Mouse (Mus musculus): ENCODE data around the gene Trem2. TPM values are rescaled to one million over a fixed set of nuclear protein-coding genes. Genes with fewer than 3 reads are reported as not detected.
A peak's percentile ranks its signal among the peaks of the same experiment; 100 is the strongest.

Gene Trem2
- polyA plus RNA-seq, 1 experiment from 2014 or later: 2.8 TPM

- H3K4me3 ChIP-seq (ENCODE audit: low read length): no peak overlapping the region
- no peaks in the 10 kb centered on the region for H3K27me3 ChIP-seq (ENCODE audit: control insufficient read depth, insufficient read depth, low read length)
- H3K36me3 ChIP-seq (ENCODE audit: control insufficient read depth, insufficient read depth, low read length): no peaks in the 10 kb centered on the region
- H3K4me2 ChIP-seq (replicated peaks; ENCODE audit: low read depth, low read length): no peak overlapping the region
- no peak overlapping the region for H3K9ac ChIP-seq (ENCODE audit: low read depth, low read length)
- no peaks in the 10 kb centered on the region for H3K9me3 ChIP-seq (ENCODE audit: control insufficient read depth, low read length)
- WGBS: 80% methylated on average over 2 of the region's 2 CpGs
- no peak for ATAC-seq (ENCODE audit: low FRiP score, low TSS enrichment)
- no peak overlapping the region for H3K27ac ChIP-seq (ENCODE audit: low read depth, low read length)
- no peaks in the 10 kb centered on the region for H3K4me1 ChIP-seq (ENCODE audit: control insufficient read depth, insufficient read depth, low read length)
Measured at GRCm38 (mm10) chr17:48321279-48321678, 24.9 kb upstream of the Trem2 start.

- no peak overlapping the region for H3K9ac ChIP-seq (ENCODE audit: low read depth, low read length)
- H3K4me3 ChIP-seq (ENCODE audit: low read length): no peak overlapping the region
- ATAC-seq (ENCODE audit: low FRiP score, low TSS enrichment): no peak
- no peaks in the 10 kb centered on the region for H3K36me3 ChIP-seq (ENCODE audit: control insufficient read depth, insufficient read depth, low read length)
- no peak overlapping the region for H3K4me2 ChIP-seq (replicated peaks; ENCODE audit: low read depth, low read length)
- H3K9me3 ChIP-seq (ENCODE audit: control insufficient read depth, low read length): no peaks in the 10 kb centered on the region
- no peaks in the 10 kb centered on the region for H3K4me1 ChIP-seq (ENCODE audit: control insufficient read depth, insufficient read depth, low read length)
- H3K27ac ChIP-seq (ENCODE audit: low read depth, low read length): no peak overlapping the region
- H3K27me3 ChIP-seq (ENCODE audit: control insufficient read depth, insufficient read depth, low read length): no peaks in the 10 kb centered on the region
- 81% methylated on average over 3 of the region's 3 CpGs for WGBS
Measured at GRCm38 (mm10) chr17:48323236-48323635, 23.0 kb upstream of the Trem2 start.

- WGBS: 86% methylated on average over 5 of the region's 5 CpGs
- H3K27me3 ChIP-seq (ENCODE audit: control insufficient read depth, insufficient read depth, low read length): no peaks in the 10 kb centered on the region
- no peaks in the 10 kb centered on the region for H3K9me3 ChIP-seq (ENCODE audit: control insufficient read depth, low read length)
- no peak for ATAC-seq (ENCODE audit: low FRiP score, low TSS enrichment)
- H3K36me3 ChIP-seq (ENCODE audit: control insufficient read depth, insufficient read depth, low read length): no peaks in the 10 kb centered on the region
- H3K27ac ChIP-seq (ENCODE audit: low read depth, low read length): no peak overlapping the region
- H3K4me2 ChIP-seq (replicated peaks; ENCODE audit: low read depth, low read length): no peak overlapping the region
- no peak overlapping the region for H3K4me3 ChIP-seq (ENCODE audit: low read length)
- no peak overlapping the region for H3K9ac ChIP-seq (ENCODE audit: low read depth, low read length)
- no peaks in the 10 kb centered on the region for H3K4me1 ChIP-seq (ENCODE audit: control insufficient read depth, insufficient read depth, low read length)
Measured at GRCm38 (mm10) chr17:48324258-48324657, 21.9 kb upstream of the Trem2 start.

- H3K9ac ChIP-seq (ENCODE audit: low read depth, low read length): no peak overlapping the region
- H3K27ac ChIP-seq (ENCODE audit: low read depth, low read length): no peak overlapping the region
- H3K9me3 ChIP-seq (ENCODE audit: control insufficient read depth, low read length): no peaks in the 10 kb centered on the region
- no peak overlapping the region for H3K4me2 ChIP-seq (replicated peaks; ENCODE audit: low read depth, low read length)
- WGBS: 95% methylated on average over 6 of the region's 6 CpGs
- H3K4me1 ChIP-seq (ENCODE audit: control insufficient read depth, insufficient read depth, low read length): no peaks in the 10 kb centered on the region
- no peaks in the 10 kb centered on the region for H3K27me3 ChIP-seq (ENCODE audit: control insufficient read depth, insufficient read depth, low read length)
- ATAC-seq (ENCODE audit: low FRiP score, low TSS enrichment): no peak
- H3K36me3 ChIP-seq (ENCODE audit: control insufficient read depth, insufficient read depth, low read length): no peaks in the 10 kb centered on the region
- H3K4me3 ChIP-seq (ENCODE audit: low read length): no peak overlapping the region
Measured at GRCm38 (mm10) chr17:48325093-48325492, 21.1 kb upstream of the Trem2 start.

- Histone ChIP-seq H3K27me3 (ENCODE audit: control insufficient read depth, insufficient read depth, low read length) (no peaks in the 10 kb centered on the region), H3K36me3 (ENCODE audit: control insufficient read depth, insufficient read depth, low read length) (no peaks in the 10 kb centered on the region), H3K9ac (ENCODE audit: low read depth, low read length) (no peak overlapping the region), H3K4me2 (replicated peaks; ENCODE audit: low read depth, low read length) (no peak overlapping the region), H3K4me3 (ENCODE audit: low read length) (no peak overlapping the region), H3K9me3 (ENCODE audit: control insufficient read depth, low read length) (no peaks in the 10 kb centered on the region), H3K27ac (ENCODE audit: low read depth, low read length) (no peak overlapping the region), H3K4me1 (ENCODE audit: control insufficient read depth, insufficient read depth, low read length) (no peaks in the 10 kb centered on the region)
- WGBS: 81% methylated on average over 11 of the region's 11 CpGs
- no peak for ATAC-seq (ENCODE audit: low FRiP score, low TSS enrichment)
Measured at GRCm38 (mm10) chr17:48325638-48326037, 20.6 kb upstream of the Trem2 start.

- Histone ChIP-seq H3K36me3 (ENCODE audit: control insufficient read depth, insufficient read depth, low read length) (no peaks in the 10 kb centered on the region), H3K27ac (ENCODE audit: low read depth, low read length) (no peak overlapping the region), H3K27me3 (ENCODE audit: control insufficient read depth, insufficient read depth, low read length) (no peaks in the 10 kb centered on the region), H3K4me1 (ENCODE audit: control insufficient read depth, insufficient read depth, low read length) (no peaks in the 10 kb centered on the region), H3K4me2 (replicated peaks; ENCODE audit: low read depth, low read length) (no peak overlapping the region), H3K9me3 (ENCODE audit: control insufficient read depth, low read length) (no peaks in the 10 kb centered on the region), H3K9ac (ENCODE audit: low read depth, low read length) (no peak overlapping the region), H3K4me3 (ENCODE audit: low read length) (no peak overlapping the region)
- no peak for ATAC-seq (ENCODE audit: low FRiP score, low TSS enrichment)
- whole genome bisulfite sequencing: 68% methylated on average over 4 of the region's 4 CpGs
Measured at GRCm38 (mm10) chr17:48326656-48327055, 19.5 kb upstream of the Trem2 start.

GRCm38 (mm10) chr17:48332524-48332923, 13.7 kb upstream of the Trem2 start:
- no peaks in the 10 kb centered on the region for H3K36me3 ChIP-seq (ENCODE audit: control insufficient read depth, insufficient read depth, low read length)
- H3K9me3 ChIP-seq (ENCODE audit: control insufficient read depth, low read length): no peaks in the 10 kb centered on the region
- WGBS: 87% methylated on average over 2 of the region's 2 CpGs
- H3K4me2 ChIP-seq (replicated peaks; ENCODE audit: low read depth, low read length): no peak overlapping the region
- no peak overlapping the region for H3K4me3 ChIP-seq (ENCODE audit: low read length)
- no peak overlapping the region for H3K27ac ChIP-seq (ENCODE audit: low read depth, low read length)
- no peak for ATAC-seq (ENCODE audit: low FRiP score, low TSS enrichment)
- no peaks in the 10 kb centered on the region for H3K27me3 ChIP-seq (ENCODE audit: control insufficient read depth, insufficient read depth, low read length)
- no peak overlapping the region for H3K9ac ChIP-seq (ENCODE audit: low read depth, low read length)
- H3K4me1 ChIP-seq (ENCODE audit: control insufficient read depth, insufficient read depth, low read length): no peaks in the 10 kb centered on the region

- H3K4me3 ChIP-seq (ENCODE audit: low read length): no peak overlapping the region
- H3K4me1 ChIP-seq (ENCODE audit: control insufficient read depth, insufficient read depth, low read length): no peaks in the 10 kb centered on the region
- WGBS: 95% methylated on average over 4 of the region's 4 CpGs
- H3K9ac ChIP-seq (ENCODE audit: low read depth, low read length): no peak overlapping the region
- no peak overlapping the region for H3K4me2 ChIP-seq (replicated peaks; ENCODE audit: low read depth, low read length)
- H3K27ac ChIP-seq (ENCODE audit: low read depth, low read length): no peak overlapping the region
- no peak for ATAC-seq (ENCODE audit: low FRiP score, low TSS enrichment)
- no peaks in the 10 kb centered on the region for H3K36me3 ChIP-seq (ENCODE audit: control insufficient read depth, insufficient read depth, low read length)
- H3K27me3 ChIP-seq (ENCODE audit: control insufficient read depth, insufficient read depth, low read length): no peaks in the 10 kb centered on the region
- no peaks in the 10 kb centered on the region for H3K9me3 ChIP-seq (ENCODE audit: control insufficient read depth, low read length)
Measured at GRCm38 (mm10) chr17:48334186-48334585, 12.0 kb upstream of the Trem2 start.

GRCm38 (mm10) chr17:48336857-48337256, 9.3 kb upstream of the Trem2 start:
- Histone ChIP-seq H3K9ac (ENCODE audit: low read depth, low read length) (no peak overlapping the region), H3K27ac (ENCODE audit: low read depth, low read length) (no peak overlapping the region), H3K27me3 (ENCODE audit: control insufficient read depth, insufficient read depth, low read length) (no peaks in the 10 kb centered on the region), H3K4me3 (ENCODE audit: low read length) (no peak overlapping the region), H3K4me2 (replicated peaks; ENCODE audit: low read depth, low read length) (no peak overlapping the region), H3K4me1 (ENCODE audit: control insufficient read depth, insufficient read depth, low read length) (no peaks in the 10 kb centered on the region), H3K9me3 (ENCODE audit: control insufficient read depth, low read length) (no peaks in the 10 kb centered on the region), H3K36me3 (ENCODE audit: control insufficient read depth, insufficient read depth, low read length) (no peaks in the 10 kb centered on the region)
- peak; percentile 62; the same call in 1 of the 2 replicates for ATAC-seq (ENCODE audit: low FRiP score, low TSS enrichment)
- 2% methylated on average over 6 of the region's 6 CpGs for WGBS

- no peak overlapping the region for H3K4me3 ChIP-seq (ENCODE audit: low read length)
- H3K36me3 ChIP-seq (ENCODE audit: control insufficient read depth, insufficient read depth, low read length): no peaks in the 10 kb centered on the region
- no peak overlapping the region for H3K4me2 ChIP-seq (replicated peaks; ENCODE audit: low read depth, low read length)
- WGBS: 97% methylated on average over 1 of the region's 1 CpGs
- no peak overlapping the region for H3K9ac ChIP-seq (ENCODE audit: low read depth, low read length)
- no peaks in the 10 kb centered on the region for H3K27me3 ChIP-seq (ENCODE audit: control insufficient read depth, insufficient read depth, low read length)
- H3K9me3 ChIP-seq (ENCODE audit: control insufficient read depth, low read length): no peaks in the 10 kb centered on the region
- no peak overlapping the region for H3K27ac ChIP-seq (ENCODE audit: low read depth, low read length)
- H3K4me1 ChIP-seq (ENCODE audit: control insufficient read depth, insufficient read depth, low read length): no peaks in the 10 kb centered on the region
- ATAC-seq (ENCODE audit: low FRiP score, low TSS enrichment): no peak
Measured at GRCm38 (mm10) chr17:48340267-48340666, 5.9 kb upstream of the Trem2 start.
